In the genomic region with DNA sequence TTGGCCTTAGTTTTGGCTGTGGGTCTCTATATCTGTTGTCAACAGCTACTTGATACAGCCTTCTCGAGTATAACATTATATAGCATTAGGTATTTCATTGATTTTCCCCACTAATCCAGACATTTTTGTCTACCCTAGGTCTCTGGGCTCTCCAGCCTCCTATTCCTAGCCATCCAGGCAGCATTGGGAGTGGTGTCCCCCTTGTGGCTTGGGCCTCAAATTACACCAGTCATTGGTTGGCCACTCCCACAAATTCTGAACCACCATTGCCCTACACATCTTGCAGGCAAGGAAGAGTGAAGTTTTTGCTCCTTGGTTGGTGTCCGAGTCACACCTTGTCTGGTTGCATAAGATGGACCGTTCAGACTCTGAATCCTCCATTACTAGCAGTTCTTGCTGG, we compare ENCODE assay signal across 9 mouse cellular contexts. TPM values are rescaled to one million over a fixed set of nuclear protein-coding genes. Genes with fewer than 3 reads are reported as not detected.
DNase-seq lines count a peak whose midpoint lies in the region; ATAC-seq lines count a peak whose summit lies in the region.
"Had no signal": no experiment of that assay in that cellular context is flagged by ENCODE, and none has a peak within 500 bp of the region (broad histone marks: within the 10 kb centered on the region; RNA-seq: fewer than 3 reads in every experiment).

No protein-coding gene starts in this region.

- peak; percentile 73 for DNase-seq in heart, adult 11 months
- peak; percentile 55 for DNase-seq in CD4-positive, CD25-positive, alpha-beta regulatory T cell, adult 2 months (ENCODE audit: low read depth, low spot score)
- DNase-seq in adrenal gland, postnatal 14 days, result peak; percentile 57
- peak; percentile 56 for DNase-seq in lung, postnatal 10 days
- no peak for DNase-seq in left cerebral cortex, postnatal 25 days (ENCODE audit: low spot score in 2 of 2)

- WGBS in heart, embryonic 12.5 days, result 50% methylated on average over 3 of the region's 3 CpGs
- 63% methylated on average over 3 of the region's 3 CpGs for WGBS in midbrain, embryonic 16.5 days

- no peak overlapping the region for H3K4me3 ChIP-seq in heart, embryonic 12.5 days
- H3K4me3 ChIP-seq in midbrain, embryonic 16.5 days (ENCODE audit: low read depth, low read length), result no peak overlapping the region
- H3K4me3 ChIP-seq: stomach, embryonic 15.5 days had no signal

- no peak overlapping the region for H3K4me2 ChIP-seq in heart, embryonic 12.5 days
- no peak overlapping the region for H3K4me2 ChIP-seq in midbrain, embryonic 16.5 days (ENCODE audit: low read length)
- H3K4me2 ChIP-seq: stomach, embryonic 15.5 days had no signal

- intact Hi-C loops in left cerebral cortex, postnatal 25 days (cut with DNase I), result loop anchor here (1.0 kb wide), 1 partner anchor 54 kb away; no protein-coding TSS in a partner anchor

- no peaks in the 10 kb centered on the region for H3K36me3 ChIP-seq in heart, embryonic 12.5 days
- H3K36me3 ChIP-seq in midbrain, embryonic 16.5 days (ENCODE audit: control insufficient read depth, insufficient read depth, low read length), result no peaks in the 10 kb centered on the region
- H3K36me3 ChIP-seq: stomach, embryonic 15.5 days had no signal

- H3K9ac ChIP-seq in heart, embryonic 12.5 days, result no peak overlapping the region
- H3K9ac ChIP-seq in midbrain, embryonic 16.5 days (ENCODE audit: low read depth, low read length), result no peak overlapping the region
- H3K9ac ChIP-seq: stomach, embryonic 15.5 days had no signal

- no peaks in the 10 kb centered on the region for H3K4me1 ChIP-seq in heart, embryonic 12.5 days (replicated peaks)
- H3K4me1 ChIP-seq in midbrain, embryonic 16.5 days (ENCODE audit: control insufficient read depth, insufficient read depth, low read length), result no peaks in the 10 kb centered on the region
- H3K4me1 ChIP-seq: stomach, embryonic 15.5 days had no signal

- no peak for ATAC-seq in heart, embryonic 12.5 days (ENCODE audit: insufficient number of reproducible peaks, low FRiP score)
- peak; percentile 71 to 79; a peak in 3 of 4 replicates for ATAC-seq in hematopoietic stem cell, adult 5-6 weeks (replicated peaks in 1 of 2; ENCODE audit: insufficient read depth in 1 of 2, low FRiP score in 2 of 2, low TSS enrichment in 1 of 2, low read depth in 1 of 2, poor library complexity in 2 of 2, severe bottlenecking in 2 of 2)
- no peak for ATAC-seq in midbrain, embryonic 16.5 days

- H3K9me3 ChIP-seq in heart, embryonic 12.5 days (replicated peaks), result no peaks in the 10 kb centered on the region
- no peaks in the 10 kb centered on the region for H3K9me3 ChIP-seq in midbrain, embryonic 16.5 days (replicated peaks; ENCODE audit: control insufficient read depth, low read length, poor library complexity, severe bottlenecking)
- H3K9me3 ChIP-seq: stomach, embryonic 15.5 days had no signal

- H3K27ac ChIP-seq in heart, embryonic 12.5 days (ENCODE audit: poor library complexity, severe bottlenecking), result no peak overlapping the region
- H3K27ac ChIP-seq in midbrain, embryonic 16.5 days (ENCODE audit: low read length), result no peak overlapping the region
- H3K27ac ChIP-seq: stomach, embryonic 15.5 days had no signal

- H3K27me3 ChIP-seq in heart, embryonic 12.5 days (replicated peaks), result no peaks in the 10 kb centered on the region
- H3K27me3 ChIP-seq in midbrain, embryonic 16.5 days (ENCODE audit: control insufficient read depth, insufficient read depth, low read depth, low read length), result no peaks in the 10 kb centered on the region
- H3K27me3 ChIP-seq: stomach, embryonic 15.5 days had no signal

RNA-seq across cellular contexts. Expression of gene Ybx3, which starts 33.3 kb away (rescaled TPM):
- 47.9 and 52.6 TPM in 2 replicates for polyA plus RNA-seq in heart, embryonic 12.5 days (2016; fragmentation: Nextera tagmentation; extraction: Ambion mirVana)
- 249 and 280 TPM in 2 replicates for total RNA-seq in adrenal gland, postnatal 14 days (2021)
- total RNA-seq in hematopoietic stem cell, adult 5-6 weeks (2017), result 303 and 379 TPM in 2 replicates
- 10 to 100 TPM; 45.7 to 48.8 TPM for total RNA-seq in left cerebral cortex, postnatal 25 days (2021)
- polyA plus RNA-seq in midbrain, embryonic 16.5 days (2015; fragmentation: Nextera tagmentation; extraction: Ambion mirVana), result 21.6 and 25.4 TPM in 2 replicates

Comparison
In these comparisons a context has a peak if more than half of its experiments do, and no peak if none do; other contexts are left out.
1. DNase-seq: peak in heart, adult 11 months (single experiment), CD4-positive, CD25-positive, alpha-beta regulatory T cell, adult 2 months (single experiment), adrenal gland, postnatal 14 days (single experiment) and lung, postnatal 10 days (single experiment); none in left cerebral cortex, postnatal 25 days (0 of 2).
2. ATAC-seq: peak in hematopoietic stem cell, adult 5-6 weeks (2 of 2); none in heart, embryonic 12.5 days (single experiment) and midbrain, embryonic 16.5 days (single experiment).